Mouse (Mus musculus): Measurements from ENCODE around the gene Yif1b. TPM values are rescaled to one million over a fixed set of nuclear protein-coding genes. Genes with fewer than 3 reads are reported as not detected.
"Not testable (repeated sequence)": the region's sequence is repeated elsewhere in the genome, so short reads cannot be mapped to it uniquely, and the experiment has no call there.

Yif1b gene
- polyA plus RNA-seq (2016; fragmentation: Nextera tagmentation; extraction: Ambion mirVana) = 99.4 and 104 TPM in 2 replicates

DNA sequence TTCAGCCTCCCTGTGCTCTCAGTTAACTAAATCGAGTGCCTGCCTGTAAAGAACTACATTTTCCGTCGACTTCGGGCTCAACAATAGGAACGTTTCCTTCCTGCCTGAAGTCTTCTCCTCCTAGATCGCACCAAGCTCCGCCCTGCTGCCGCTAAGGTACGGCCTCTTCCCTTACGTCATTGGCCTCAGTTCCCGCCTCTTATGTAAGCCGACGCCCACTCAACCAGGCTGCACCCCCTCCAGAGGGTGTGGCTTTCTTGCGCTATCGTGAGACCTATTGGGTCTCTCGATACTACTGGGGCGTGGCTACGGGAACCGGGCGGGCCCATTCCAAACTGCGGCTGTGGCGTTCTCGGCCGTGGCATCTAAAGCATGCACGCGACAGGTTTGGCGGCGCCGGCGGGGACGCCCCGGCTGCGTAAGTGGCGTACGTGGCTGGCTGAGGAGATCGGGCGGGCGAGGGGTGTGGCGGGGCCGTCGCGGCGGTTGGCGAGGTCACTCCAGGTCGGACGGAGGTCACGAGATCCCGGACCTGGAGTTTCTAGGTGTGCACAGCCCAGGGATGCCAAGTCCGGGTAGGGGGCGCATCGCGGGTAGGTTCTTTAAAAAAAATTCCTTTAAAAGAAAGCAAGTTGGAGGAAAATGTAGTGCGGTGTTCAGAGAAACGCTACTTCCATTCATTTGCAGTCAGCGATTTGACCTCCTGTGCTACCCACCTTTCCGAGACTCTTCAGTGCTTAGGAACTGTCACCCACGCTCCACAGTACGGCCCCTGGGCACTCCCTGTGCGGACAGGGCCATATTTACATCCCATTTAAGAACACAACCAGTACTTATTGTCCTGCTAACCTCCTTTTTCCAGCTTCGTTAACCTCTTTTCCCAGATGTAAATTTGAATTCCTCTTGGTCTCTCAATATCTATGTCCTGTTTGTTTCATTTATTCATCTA, at the start of gene Yif1b:
Gene Yif1b, plus strand, starts transcription at position 311 of the 949 bp plus-strand sequence.
- H3K27me3 ChIP-seq (replicated peaks) = no peaks in the 10 kb centered on the region; the same call in 1 of the 2 replicates
- H3K9me3 ChIP-seq (replicated peaks) = no peaks in the 10 kb centered on the region
- H3K36me3 ChIP-seq = 0 out of 2 replicates have a peak, but pooled peaks cover 3% of the 10 kb centered on the region
- H3K4me1 ChIP-seq (replicated peaks) = peaks cover 20% of the 10 kb centered on the region
- ATAC-seq (ENCODE audit: insufficient number of reproducible peaks, low FRiP score) = peak; percentile 97
- peak within 1 kb of the TSS; percentile 88 for H3K27ac ChIP-seq (ENCODE audit: poor library complexity, severe bottlenecking)
- H3K9ac ChIP-seq = peak within 1 kb of the TSS; percentile 72
- WGBS = under 1% methylated on average over 60 of the region's 60 CpGs
- peak within 1 kb of the TSS; percentile 82 for H3K4me2 ChIP-seq
- H3K4me3 ChIP-seq = peak within 1 kb of the TSS; percentile 67

DNA sequence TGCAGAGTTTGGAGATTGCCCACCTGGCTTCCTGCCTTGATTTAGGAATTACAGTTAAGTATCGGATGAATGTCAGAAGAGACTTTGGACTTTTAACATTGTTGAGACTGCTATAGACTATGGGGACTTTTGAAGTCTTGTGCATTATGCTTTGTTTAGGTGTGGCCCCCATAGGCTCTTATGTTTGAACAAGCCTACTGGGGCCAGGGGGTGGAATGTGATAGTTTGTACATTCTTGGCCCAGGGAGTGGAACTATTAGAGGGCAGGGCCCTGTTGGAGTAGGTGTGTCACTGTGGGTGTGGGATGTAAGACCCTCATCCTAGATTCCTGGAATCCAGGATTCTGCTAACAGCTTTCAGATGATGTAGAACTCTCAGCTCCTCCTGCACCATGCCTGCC, 43.9 kb upstream of the Yif1b start:
- not testable (repeated sequence) for H3K4me3 ChIP-seq; H3K36me3 ChIP-seq; ATAC-seq (ENCODE audit: insufficient number of reproducible peaks, low FRiP score); H3K9ac ChIP-seq; H3K9me3 ChIP-seq (replicated peaks); H3K4me2 ChIP-seq; H3K27ac ChIP-seq (ENCODE audit: poor library complexity, severe bottlenecking); H3K27me3 ChIP-seq (replicated peaks); H3K4me1 ChIP-seq (replicated peaks)
- WGBS = 81% methylated on average over 1 of the region's 1 CpGs

DNA sequence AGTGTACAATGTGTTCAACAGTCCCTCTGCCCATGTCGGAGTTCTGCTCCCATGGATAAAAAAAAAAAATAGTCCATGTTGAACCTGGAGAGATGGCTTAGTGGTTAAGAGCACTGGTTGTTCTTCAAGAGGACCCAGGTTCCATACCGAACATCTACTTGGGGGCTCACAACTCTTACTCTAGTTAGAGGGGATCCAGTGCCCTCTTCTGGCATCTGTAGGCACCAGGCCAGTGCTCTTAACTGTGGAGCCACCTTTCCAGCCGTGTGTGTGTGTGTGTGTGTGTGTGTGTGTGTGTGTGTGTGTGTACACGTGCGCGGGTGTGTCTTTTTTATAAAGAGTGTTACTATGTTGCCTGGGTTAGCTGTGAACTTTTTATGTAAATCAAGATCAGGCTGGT, 35.6 kb upstream of the Yif1b start:
- Histone ChIP-seq H3K9ac (no peak overlapping the region), H3K36me3 (no peaks in the 10 kb centered on the region), H3K4me1 (replicated peaks) (no peaks in the 10 kb centered on the region), H3K9me3 (replicated peaks) (no peaks in the 10 kb centered on the region), H3K27ac (ENCODE audit: poor library complexity, severe bottlenecking) (no peak overlapping the region), H3K27me3 (replicated peaks) (0 out of 2 replicates have a peak, but pooled peaks cover 3% of the 10 kb centered on the region), H3K4me2 (no peak overlapping the region), H3K4me3 (no peak overlapping the region)
- WGBS = 71% methylated on average over 6 of the region's 6 CpGs
- no peak for ATAC-seq (ENCODE audit: insufficient number of reproducible peaks, low FRiP score)

DNA sequence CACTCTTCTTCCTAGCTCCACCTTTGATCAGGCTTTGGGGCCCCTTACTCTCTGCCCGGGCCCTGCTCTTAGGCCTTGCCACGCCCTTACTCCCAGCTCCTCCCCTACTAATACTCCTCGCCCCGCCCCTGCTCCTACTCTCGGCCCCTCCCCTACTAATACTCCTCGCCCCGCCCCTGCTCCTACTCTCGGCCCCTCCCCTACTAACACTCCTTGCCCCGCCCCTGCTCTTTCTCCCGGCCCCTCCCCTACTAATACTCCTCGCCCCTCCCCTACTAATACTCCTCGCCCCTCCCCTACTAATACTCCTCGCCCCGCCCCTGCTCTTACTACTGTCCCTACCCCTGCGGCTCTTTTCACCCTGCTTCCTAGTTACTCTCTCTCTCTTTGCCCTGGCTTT, 27.1 kb upstream of the Yif1b start:
- peaks cover 18% of the 10 kb centered on the region for H3K27me3 ChIP-seq (replicated peaks)
- peak overlapping the region; percentile 52 for H3K27ac ChIP-seq (ENCODE audit: poor library complexity, severe bottlenecking)
- H3K4me3 ChIP-seq = peak overlapping the region; percentile 51
- peaks cover 15% of the 10 kb centered on the region for H3K9me3 ChIP-seq (replicated peaks)
- H3K4me2 ChIP-seq = peak overlapping the region; percentile 66
- ATAC-seq (ENCODE audit: insufficient number of reproducible peaks, low FRiP score) = peak; percentile 67
- not testable (repeated sequence) for H3K36me3 ChIP-seq, H3K9ac ChIP-seq
- peaks cover 13% of the 10 kb centered on the region; the same call in 1 of the 2 replicates for H3K4me1 ChIP-seq (replicated peaks)
- 23% methylated on average over 13 of the region's 15 CpGs for WGBS

DNA sequence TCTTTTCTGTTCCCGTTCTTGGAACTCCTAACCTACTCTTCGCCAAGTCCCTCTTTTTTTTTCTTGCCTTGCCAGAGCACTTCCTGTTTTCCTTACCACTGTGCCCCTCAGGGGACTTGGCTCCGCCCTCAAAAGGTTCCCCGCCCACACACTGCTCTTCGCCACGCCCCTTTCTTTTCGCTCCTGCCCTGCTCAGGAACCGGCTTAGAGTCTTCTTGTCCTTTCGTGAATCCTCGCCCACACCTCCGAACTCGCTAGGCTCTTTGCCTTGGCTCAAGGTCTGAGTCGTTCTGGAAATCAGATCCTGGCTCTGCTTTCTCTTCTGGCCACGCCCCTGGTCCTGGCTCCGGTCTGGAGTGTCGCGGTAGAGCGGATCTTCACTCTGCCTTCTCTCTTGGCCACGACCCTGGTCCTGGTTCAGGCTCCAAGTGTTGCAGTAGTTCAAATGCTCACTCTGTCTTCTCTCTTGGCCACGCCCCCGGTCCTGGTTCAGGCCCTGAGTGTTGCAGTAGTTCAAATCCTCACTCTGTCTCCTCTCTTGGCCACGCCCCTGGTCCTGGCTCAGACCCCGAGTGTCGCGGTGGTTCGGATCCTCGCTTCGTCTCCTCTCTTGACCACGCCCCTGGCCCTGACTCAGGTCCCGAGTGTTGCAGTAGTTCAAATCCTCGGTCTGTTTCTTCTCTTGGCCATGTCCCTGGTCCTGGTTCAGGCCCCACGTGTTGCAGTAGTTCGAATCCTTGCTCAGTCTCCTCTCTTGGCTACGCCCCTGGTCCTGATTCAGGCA, 26.5 kb upstream of the Yif1b start:
- peak overlapping the region; percentile 52 for H3K27ac ChIP-seq (ENCODE audit: poor library complexity, severe bottlenecking)
- peaks cover 18% of the 10 kb centered on the region for H3K27me3 ChIP-seq (replicated peaks)
- H3K9ac ChIP-seq = peak overlapping the region; percentile 46; the same call in 1 of the 2 replicates
- H3K4me1 ChIP-seq (replicated peaks) = peaks cover 13% of the 10 kb centered on the region; the same call in 1 of the 2 replicates
- 3% methylated on average over 34 of the region's 34 CpGs for WGBS
- H3K36me3 ChIP-seq = no peaks in the 10 kb centered on the region
- peaks cover 16% of the 10 kb centered on the region for H3K9me3 ChIP-seq (replicated peaks)
- peak overlapping the region; percentile 66 for H3K4me2 ChIP-seq
- peak; percentile 80 for ATAC-seq (ENCODE audit: insufficient number of reproducible peaks, low FRiP score)
- peak overlapping the region; percentile 51 for H3K4me3 ChIP-seq

DNA sequence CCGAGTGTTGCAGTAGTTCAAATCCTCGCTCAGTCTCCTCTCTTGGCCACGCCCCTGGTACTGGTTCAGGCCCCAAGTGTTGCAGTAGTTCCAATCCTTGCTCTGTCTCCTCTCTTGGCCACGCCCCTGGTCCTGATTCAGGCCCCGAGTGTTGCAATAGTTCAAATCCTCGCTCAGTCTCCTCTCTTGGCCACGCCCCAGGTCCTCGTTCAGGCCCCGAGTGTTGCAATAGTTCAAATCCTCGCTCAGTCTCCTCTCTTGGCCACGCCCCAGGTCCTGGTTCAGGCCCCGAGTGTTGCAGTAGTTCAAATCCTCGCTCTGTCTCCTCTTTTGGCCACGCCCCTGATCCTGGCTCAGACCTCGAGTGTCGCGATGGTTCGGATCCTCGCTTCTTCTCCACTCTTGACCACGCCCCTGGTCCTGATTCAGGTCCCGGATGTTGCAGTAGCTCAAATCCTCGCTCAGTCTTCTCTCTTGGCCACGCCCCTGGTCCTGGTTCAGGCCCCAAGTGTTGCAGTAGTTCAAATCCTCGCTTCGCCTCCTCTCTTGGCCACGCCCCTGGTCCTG, 25.8 kb upstream of the Yif1b start:
- Histone ChIP-seq H3K27ac (ENCODE audit: poor library complexity, severe bottlenecking) (no peak overlapping the region), H3K9ac (no peak overlapping the region), H3K9me3 (replicated peaks) (peaks cover 23% of the 10 kb centered on the region), H3K4me3 (peak overlapping the region; percentile 51), H3K27me3 (replicated peaks) (peaks cover 18% of the 10 kb centered on the region), H3K36me3 (0 out of 2 replicates have a peak, but pooled peaks cover 3% of the 10 kb centered on the region), H3K4me1 (replicated peaks) (peaks cover 13% of the 10 kb centered on the region; the same call in 1 of the 2 replicates), H3K4me2 (peak overlapping the region; percentile 66)
- 12% methylated on average over 26 of the region's 26 CpGs for WGBS
- no peak for ATAC-seq (ENCODE audit: insufficient number of reproducible peaks, low FRiP score)

DNA sequence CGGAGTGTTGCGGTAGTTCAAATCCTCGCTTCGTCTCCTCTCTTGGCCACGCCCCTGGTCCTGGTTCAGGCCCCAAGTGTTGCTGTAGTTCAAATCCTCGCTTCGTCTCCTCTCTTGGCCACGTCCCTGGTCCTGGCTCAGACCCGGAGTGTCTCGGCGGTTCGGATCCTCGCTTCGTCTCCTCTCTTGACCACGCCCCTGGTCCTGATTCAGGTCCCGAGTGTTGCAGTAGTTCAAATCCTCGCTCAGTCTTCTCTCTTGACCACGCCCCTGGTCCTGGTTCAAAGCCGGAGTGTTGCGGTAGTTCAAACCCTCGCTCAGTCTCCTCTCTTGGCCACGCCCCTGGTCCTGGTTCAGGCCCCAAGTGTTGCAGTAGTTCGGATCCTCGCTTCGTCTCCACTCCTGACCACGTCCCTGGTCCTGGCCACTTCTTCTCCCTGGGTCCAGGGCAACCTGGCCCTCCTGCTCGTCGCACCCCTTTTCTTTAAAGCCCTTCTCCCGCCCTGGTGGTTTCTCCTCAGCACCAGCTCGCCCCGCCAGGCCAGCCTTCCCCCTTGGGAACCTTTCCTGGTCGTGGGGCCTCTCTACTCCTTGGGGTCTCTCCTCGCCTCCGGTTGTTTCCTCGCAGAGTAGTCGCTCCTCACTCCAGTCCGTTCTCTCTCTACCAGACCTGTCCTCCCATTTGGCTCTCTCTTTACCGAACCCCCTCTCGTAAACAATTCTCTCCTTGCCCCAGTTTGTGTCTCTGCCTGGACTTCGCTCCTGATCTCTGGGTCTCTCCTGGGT, 25.2 kb upstream of the Yif1b start:
- peak overlapping the region; percentile 66 for H3K4me2 ChIP-seq
- not testable (repeated sequence) for ATAC-seq (ENCODE audit: insufficient number of reproducible peaks, low FRiP score); H3K36me3 ChIP-seq; H3K9ac ChIP-seq; H3K27ac ChIP-seq (ENCODE audit: poor library complexity, severe bottlenecking)
- H3K4me3 ChIP-seq = peak overlapping the region; percentile 15; the same call in 1 of the 2 replicates
- peaks cover 13% of the 10 kb centered on the region; the same call in 1 of the 2 replicates for H3K4me1 ChIP-seq (replicated peaks)
- peaks cover 28% of the 10 kb centered on the region for H3K9me3 ChIP-seq (replicated peaks)
- 15% methylated on average over 40 of the region's 40 CpGs for WGBS
- H3K27me3 ChIP-seq (replicated peaks) = peaks cover 18% of the 10 kb centered on the region

DNA sequence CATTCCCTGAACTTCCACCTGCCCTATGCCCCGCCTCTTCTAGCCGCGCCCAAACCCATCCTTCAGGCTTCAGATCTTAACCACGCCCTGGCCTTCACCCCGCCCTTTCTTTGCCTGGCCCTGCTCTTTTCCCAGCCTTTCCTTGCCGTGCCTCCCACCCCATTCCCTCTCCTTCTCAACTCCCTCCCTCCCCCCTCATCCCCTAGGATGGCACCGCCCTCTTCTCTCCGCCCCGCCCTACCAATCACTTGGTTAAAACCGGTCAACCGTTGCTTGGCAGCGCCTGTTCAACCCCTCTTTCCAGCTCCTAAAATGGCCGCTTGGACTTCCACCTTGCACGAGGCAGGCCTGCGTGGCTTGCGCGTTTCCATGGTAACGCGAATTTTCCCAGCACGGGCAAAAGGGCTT, 24.4 kb upstream of the Yif1b start, which contains the start of gene Catsperg1:
Gene Catsperg1, minus strand, starts transcription at position 361 of the 408 bp plus-strand sequence.
- Histone ChIP-seq H3K4me2 (peak within 1 kb of the TSS; percentile 66), H3K36me3 (peaks cover 3% of the 10 kb centered on the region; the same call in 1 of the 2 replicates), H3K4me3 (peak within 1 kb of the TSS; percentile 24), H3K27ac (ENCODE audit: poor library complexity, severe bottlenecking) (no peak within 1 kb of the TSS), H3K9ac (no peak within 1 kb of the TSS), H3K4me1 (replicated peaks) (peaks cover 13% of the 10 kb centered on the region; the same call in 1 of the 2 replicates), H3K9me3 (replicated peaks) (peaks cover 30% of the 10 kb centered on the region), H3K27me3 (replicated peaks) (peaks cover 18% of the 10 kb centered on the region)
- WGBS = 5% methylated on average over 20 of the region's 20 CpGs
- peak; percentile 27; the same call in 1 of the 2 replicates for ATAC-seq (ENCODE audit: insufficient number of reproducible peaks, low FRiP score)

DNA sequence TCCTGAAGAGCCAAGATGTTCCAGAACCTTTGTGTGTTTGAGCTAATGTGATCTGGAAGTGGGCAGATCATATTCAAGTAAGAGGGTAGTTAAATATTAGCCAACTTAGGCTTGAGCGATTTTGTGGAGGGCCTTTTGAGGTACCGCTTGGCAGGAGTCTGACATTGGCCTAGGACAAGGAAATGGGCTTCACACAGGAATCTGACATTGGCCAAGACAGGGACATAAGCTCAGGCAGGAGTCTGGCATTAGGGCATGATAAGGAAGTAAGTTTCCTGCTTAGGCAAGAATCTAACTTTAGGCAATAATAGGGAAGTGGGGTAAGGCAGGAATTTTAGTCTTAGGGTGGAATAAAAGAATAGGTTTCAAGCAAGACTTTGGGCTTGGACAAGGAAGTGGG, 23.9 kb upstream of the Yif1b start:
- 0 out of 2 replicates have a peak overlapping the region, but pooled peaks have one; percentile 66 for H3K4me2 ChIP-seq
- peaks cover 35% of the 10 kb centered on the region for H3K9me3 ChIP-seq (replicated peaks)
- WGBS = 68% methylated on average over 2 of the region's 2 CpGs
- no peak for ATAC-seq (ENCODE audit: insufficient number of reproducible peaks, low FRiP score)
- no peak overlapping the region for H3K4me3 ChIP-seq
- H3K27ac ChIP-seq (ENCODE audit: poor library complexity, severe bottlenecking) = no peak overlapping the region
- no peak overlapping the region for H3K9ac ChIP-seq
- peaks cover 13% of the 10 kb centered on the region; the same call in 1 of the 2 replicates for H3K4me1 ChIP-seq (replicated peaks)
- H3K27me3 ChIP-seq (replicated peaks) = peaks cover 18% of the 10 kb centered on the region
- peaks cover 4% of the 10 kb centered on the region for H3K36me3 ChIP-seq

DNA sequence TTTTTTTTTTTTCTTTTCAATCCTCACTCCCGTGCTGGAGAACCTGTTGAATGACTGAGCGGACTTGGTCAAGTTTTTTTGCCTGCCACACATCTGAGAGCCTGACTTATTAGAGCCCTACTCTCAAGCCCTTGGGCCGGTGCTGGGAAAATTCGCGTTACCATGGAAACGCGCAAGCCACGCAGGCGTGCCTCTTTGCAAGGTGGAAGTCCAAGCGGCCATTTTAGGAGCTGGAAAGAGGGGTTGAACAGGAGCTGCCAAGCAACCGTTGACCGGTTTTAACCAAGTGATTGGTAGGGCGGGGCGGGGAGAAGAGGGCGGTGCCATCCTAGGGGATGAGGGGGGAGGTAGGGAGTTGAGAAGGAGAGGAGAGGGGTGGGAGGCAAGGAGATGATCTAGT, 23.3 kb upstream of the Yif1b start:
- H3K4me3 ChIP-seq = no peak overlapping the region
- peaks cover 18% of the 10 kb centered on the region for H3K27me3 ChIP-seq (replicated peaks)
- no peak overlapping the region for H3K9ac ChIP-seq
- no peak for ATAC-seq (ENCODE audit: insufficient number of reproducible peaks, low FRiP score)
- no peak overlapping the region for H3K27ac ChIP-seq (ENCODE audit: poor library complexity, severe bottlenecking)
- no peak overlapping the region for H3K4me2 ChIP-seq
- 40% methylated on average over 15 of the region's 15 CpGs for WGBS
- H3K9me3 ChIP-seq (replicated peaks) = peaks cover 40% of the 10 kb centered on the region
- peaks cover 10% of the 10 kb centered on the region for H3K36me3 ChIP-seq
- peaks cover 13% of the 10 kb centered on the region; the same call in 1 of the 2 replicates for H3K4me1 ChIP-seq (replicated peaks)
